Mouse (Mus musculus) gastrocnemius, postnatal 4 days (tissue): ENCODE measurements around the gene Skp2. TPM values are rescaled to one million over a fixed set of nuclear protein-coding genes. Genes with fewer than 3 reads are reported as not detected.

Experiments
- DNase-seq, 2 experiments: peaks; one replicate each; pipeline ENCODE4 v3.0.0; 2021 to 2022; ENCODE audit warnings: low spot score in 2 of 2, mixed read lengths in 2 of 2
- total RNA-seq, 2 experiments: library from RNA; stranded (reverse); gene quantifications; 2 replicates each; pipeline ENCODE4 v1.2.3; 2021

Gene Skp2
- total RNA-seq, 2 experiments from 2014 or later: 19.8 to 20.1 TPM

- no peak for DNase-seq
Measured at GRCm38 (mm10) chr15:9114599-9114998, 40.6 kb downstream of the Skp2 start.

GRCm38 (mm10) chr15:9114131-9114530 is 41.1 kb downstream of the Skp2 start:
- no peak for DNase-seq

- no peak for DNase-seq
Measured at GRCm38 (mm10) chr15:9113556-9113955, 41.7 kb downstream of the Skp2 start.

DNA sequence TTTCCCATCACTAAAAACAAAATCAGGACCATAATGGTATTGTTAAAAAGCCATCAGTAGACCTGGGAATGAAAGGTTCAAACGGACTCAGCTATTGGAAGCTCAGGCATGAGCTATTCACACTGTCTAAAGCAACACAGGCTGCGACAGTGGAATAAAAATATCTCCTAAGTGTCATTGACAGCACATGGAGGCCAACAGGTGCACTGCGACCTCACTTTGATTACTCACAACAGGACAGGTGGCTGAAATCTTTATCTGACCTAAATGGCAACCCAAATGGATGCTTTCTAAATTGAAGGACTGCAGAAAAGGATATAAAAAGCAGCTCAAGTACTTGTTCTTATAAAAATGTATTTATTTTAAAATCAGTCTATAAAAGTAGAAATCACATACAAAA is 43.6 kb downstream of the Skp2 start:
- DNase-seq: no peak

DNA sequence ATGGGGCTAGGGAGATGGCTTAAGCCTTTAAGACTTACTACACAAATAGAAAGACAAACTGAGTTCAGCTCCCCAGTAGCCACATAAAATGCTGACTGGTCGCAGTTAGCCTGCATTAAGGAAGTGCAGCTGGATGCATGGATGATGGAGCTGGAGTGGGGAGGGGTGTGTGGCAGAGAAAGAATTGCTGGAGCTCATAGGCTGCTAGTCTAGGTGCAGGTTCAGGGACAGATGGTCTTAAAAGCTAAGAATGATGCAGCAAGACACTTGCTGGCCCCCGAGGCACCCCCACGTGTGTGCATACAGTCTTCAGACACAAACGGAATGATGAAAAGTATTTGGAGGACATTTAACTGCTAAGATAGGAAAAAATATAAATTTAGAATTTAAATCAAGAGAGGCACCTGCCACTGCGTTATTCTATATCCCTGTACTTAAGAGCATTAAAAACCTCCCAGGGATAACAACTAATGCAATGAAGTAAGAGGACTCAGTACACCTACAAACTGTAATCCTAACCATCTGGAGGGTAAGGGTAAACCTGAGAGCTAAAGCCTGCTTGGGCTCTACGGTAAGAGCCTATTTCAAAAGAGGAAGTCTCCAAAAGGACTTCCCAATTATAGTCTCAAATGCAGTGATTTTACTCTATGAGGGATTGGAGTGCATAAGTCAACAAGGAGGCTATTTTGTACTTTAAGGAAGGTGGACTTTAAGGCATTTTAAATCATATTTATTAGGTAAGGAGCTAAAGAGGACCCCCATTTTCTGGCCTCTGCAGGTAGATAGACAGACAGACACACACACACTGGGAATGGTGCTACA is 44.5 kb downstream of the Skp2 start:
- no peak for DNase-seq

DNA sequence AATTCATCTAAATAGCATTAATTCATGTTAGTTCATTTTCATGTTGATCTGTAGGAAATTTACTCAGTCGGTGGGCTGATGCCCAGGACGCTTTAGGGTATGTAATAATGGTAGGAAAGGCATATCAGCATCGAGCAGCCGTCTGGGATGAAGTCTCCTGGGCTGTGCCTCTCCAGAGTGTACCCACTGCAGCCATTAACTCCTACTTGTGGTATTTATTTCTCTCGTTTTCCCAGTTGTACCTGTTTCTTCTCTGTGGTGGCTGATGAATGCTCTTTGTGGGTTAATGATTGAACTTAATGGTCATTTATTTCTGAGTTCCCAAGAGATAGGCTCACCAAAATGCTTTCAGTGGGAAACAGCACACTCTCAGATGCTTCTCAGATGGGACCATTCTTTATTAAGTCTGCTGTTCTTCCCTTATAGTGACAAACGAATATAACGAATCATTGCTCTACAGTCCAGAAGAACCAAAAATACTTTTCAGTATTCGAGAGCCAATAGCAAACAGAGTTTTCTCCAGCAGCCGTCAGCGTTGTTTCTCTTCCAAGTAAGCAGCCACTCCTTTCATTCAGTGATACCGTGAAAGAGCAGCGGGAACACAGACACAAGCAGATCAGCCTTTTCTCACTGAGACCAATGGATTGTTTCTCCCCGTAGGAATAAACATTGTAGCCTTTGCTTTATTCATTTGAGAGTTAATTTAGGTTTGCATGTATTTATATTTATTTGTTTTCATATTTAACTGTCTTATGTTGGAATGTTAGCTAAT is 48.7 kb downstream of the Skp2 start:
- DNase-seq: no peak

DNA sequence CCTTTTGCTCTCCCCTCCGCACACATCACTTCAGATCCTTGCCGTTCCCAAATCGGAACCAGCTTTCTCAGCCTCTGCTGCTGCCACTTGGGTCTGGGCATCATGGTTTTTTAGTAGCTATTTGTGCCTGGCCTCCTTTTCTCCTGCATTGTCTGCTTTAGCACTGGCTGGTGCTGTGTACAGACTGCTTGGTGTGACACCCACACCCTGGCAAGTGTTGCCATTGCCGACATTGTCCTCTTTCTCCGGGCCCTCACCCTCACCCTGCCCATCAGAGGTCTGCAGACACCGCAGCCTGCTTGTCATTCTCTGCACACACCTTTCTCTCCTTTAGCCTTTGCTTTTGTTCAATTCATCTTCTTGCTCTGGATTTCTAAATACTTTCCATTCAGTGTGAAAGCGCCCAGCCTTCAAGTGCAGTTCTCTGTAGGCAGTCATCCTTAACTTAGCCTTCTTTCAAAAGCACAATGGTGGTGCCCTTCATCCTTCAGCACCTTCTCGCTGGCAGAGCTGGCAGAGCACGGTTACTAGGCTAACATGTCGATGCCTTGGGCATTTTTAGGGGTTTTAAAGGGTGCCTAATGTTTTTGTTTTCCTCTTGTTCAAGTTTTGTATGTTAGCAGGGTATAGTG is 54.7 kb downstream of the Skp2 start:
- no peak for DNase-seq

DNA sequence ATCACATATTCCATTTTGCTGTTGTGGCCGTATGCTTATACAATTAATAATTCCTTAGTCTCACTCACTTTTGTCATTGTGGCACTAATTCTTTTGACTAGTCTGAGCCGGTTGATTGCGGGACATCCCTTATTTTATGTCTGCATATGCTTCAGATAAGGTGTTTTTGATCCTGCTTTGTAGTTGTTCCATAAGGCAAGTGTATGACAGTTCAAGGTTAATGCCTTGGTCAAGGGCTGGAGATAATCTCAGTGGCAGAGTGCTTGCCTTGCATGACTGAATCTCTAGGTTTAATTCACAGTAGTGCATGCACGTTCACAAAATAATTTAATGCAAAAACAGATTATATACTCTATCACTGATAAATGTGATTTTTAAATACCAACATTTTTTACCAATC is 58.4 kb downstream of the Skp2 start:
- DNase-seq: no peak

GRCm38 (mm10) chr15:9094366-9094750 is 60.9 kb downstream of the Skp2 start:
- DNase-seq: no peak

- no peak for DNase-seq
Measured at GRCm38 (mm10) chr15:9093598-9094365, 61.4 kb downstream of the Skp2 start.

- DNase-seq: no peak
Measured at GRCm38 (mm10) chr15:9090662-9091061, 64.6 kb downstream of the Skp2 start.

DNA sequence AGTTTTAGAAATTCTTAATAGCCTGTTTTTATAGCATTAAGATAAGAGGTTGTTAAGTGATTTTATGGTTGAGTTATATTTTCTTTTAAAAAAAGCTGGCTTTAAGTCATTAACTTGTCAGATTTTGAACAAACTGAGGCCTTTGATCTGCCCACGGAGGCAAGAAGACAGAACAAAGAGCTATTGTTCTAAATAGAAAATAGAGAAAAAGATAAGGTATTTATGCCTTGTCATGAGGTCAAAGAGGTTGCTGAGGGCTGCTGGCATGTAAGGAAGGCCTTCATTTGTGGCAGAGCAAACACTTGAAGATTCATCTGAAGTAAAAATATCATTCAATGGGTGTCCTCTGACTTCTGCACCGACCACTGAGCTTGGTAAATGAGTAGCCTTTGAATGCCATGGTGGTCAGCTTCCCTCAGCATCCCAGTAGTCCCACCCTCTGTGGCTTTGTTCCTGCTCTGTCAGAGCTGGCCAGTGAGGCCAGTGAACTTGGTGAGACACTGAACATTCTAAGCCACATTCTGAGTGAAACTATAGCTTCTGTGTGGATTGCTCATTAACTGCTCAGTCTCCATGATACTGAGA is 66.0 kb downstream of the Skp2 start:
- DNase-seq: no peak

DNA sequence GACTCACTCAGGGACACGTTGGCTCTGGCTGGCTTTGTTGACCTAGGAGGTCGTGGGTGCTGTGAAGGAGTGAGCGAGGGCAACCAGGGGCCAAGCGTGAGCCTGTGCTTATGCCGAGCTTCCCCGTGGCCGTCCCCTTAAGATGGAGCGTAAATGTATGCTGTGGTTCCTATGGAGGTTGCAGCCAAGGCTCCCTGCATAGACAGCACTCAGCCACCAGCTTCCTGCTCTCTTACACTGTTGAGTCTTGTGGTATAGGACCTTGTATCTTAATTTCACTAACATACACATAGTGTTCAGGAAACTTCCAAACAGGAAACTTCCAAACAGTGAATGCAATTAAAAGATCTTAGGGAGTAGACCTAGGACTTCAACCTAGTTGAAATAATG is 66.5 kb downstream of the Skp2 start:
- DNase-seq: no peak

GRCm38 (mm10) chr15:9087895-9088682 is 67.1 kb downstream of the Skp2 start:
- no peak for DNase-seq

DNA sequence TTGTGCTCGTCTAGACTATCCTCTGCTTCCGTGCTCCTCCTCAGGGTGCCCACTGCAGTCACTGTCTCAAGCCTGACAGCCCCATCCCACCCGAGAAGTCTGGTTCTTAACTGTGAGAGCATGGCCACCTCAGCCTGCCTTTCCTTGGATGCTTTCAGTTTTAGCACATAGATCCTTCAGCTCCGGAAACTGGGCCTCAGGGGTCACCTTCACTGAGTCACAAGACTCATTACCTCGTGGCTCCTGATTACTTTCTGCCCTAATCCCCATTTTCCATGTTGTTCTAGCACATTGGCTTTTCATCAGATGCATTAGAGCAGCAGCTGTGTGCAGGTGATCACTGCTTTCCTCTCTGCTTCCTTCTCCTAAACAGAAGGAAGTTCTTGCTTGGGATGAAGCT is 67.8 kb downstream of the Skp2 start:
- DNase-seq: no peak

GRCm38 (mm10) chr15:9086813-9087212 is 68.4 kb downstream of the Skp2 start:
- DNase-seq: no peak

DNA sequence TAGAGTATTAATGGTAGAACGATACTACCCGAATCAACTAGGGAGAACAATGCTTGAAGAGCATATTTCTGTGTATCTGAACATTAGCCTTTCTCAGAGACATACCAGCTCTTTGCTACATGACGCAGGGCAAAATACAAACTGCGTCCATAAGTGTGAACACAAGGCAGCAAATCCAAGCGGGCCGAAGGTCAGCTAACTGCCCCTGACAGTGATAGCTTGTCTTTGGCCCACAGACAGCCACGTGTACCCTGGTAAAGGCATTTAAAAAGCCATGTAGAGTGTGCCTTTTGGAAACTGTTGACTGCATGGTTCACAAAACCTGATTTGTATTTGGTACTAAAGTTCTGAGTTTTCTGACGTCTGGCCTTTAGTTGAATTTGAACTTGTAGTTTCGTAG is 72.5 kb downstream of the Skp2 start:
- no peak for DNase-seq

DNA sequence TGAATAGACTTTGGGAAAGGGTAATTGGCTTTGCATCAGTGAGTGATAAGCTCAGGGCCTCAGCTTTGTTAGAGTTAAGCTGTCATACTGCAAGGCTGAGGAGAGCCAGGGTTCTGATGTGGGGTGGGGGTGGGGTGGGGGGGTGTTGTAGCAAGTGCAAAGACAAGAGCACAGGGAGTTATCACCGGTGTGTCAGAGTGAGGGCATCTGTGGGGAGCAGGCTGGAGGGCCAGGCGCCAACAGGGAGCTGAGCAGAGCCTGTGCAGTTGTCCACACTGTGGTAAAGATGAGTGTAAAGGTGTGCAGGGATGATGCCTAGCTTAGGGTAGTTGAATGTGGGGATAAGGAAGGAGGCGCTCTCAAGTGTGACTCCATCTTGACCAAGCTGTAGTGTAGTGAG is 73.9 kb downstream of the Skp2 start:
- DNase-seq: no peak

DNA sequence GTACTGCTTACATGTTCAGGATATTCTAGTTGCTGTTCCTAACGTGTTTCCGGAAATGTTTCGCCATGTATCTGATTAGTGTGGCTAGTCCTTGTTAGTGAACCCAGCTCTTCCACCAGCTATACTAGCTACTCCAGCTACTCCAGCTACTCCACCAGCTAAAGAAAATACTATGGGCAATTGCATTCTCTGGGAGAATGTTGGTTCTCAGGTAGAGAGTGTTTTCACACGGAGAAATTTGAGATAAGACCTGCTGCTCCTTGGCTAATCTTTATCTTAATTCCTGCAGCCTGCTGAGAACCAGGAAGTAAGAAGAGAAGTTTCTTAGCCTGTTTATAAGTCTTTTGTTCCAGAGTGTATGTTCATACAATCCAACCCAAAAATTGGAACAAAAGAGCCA is 75.0 kb downstream of the Skp2 start:
- no peak for DNase-seq

DNA sequence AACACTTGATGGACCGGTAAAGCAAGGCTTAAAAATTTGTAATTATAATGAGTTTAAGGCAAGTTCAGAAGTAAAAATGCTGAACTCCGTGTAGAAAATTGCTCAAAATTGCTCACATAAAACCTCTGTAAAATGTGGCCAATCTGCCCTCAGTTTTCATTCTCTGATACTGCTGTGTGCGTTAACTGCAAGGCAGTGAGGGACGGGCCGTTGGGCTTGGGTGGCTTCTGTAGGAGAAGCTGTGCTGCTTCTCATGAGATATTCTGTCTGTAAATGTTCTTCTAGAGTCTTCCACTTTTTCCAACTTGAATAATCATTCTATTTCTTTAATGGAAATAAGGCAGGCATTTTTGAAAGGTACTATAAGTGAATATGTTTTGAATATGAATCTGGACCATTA is 75.6 kb downstream of the Skp2 start:
- no peak for DNase-seq
